Mouse (Mus musculus) kidney, adult 2 months (tissue): ENCODE data around the gene Polr3h. TPM values are rescaled to one million over a fixed set of nuclear protein-coding genes. Genes with fewer than 3 reads are reported as not detected.

Experiments used
- DNase-seq: peaks from one replicate; pipeline ENCODE4 v3.0.0; 2021
- H3K27ac ChIP-seq: fragments of 200-500 bp; 2 replicates; pipeline ENCODE4 v1.5.1; 2012; ENCODE audit warnings: low read depth, low read length, control low read depth, inconsistent platforms; ENCODE audit not compliant: insufficient read depth
- H3K27me3 ChIP-seq: fragments of 200-500 bp; replicated peaks from 2 replicates; pipeline ENCODE4 v1.6.1; 2012; ENCODE audit warnings: mild to moderate bottlenecking, moderate library complexity, low read length, inconsistent platforms; ENCODE audit not compliant: control insufficient read depth, insufficient read depth
- H3K36me3 ChIP-seq: fragments of 200-500 bp; 2 replicates; pipeline ENCODE4 v1.6.1; 2012; ENCODE audit warnings: mild to moderate bottlenecking, moderate library complexity, low read length, inconsistent platforms; ENCODE audit not compliant: control insufficient read depth, insufficient read depth
- H3K4me1 ChIP-seq: fragments of 200-500 bp; 2 replicates; pipeline ENCODE4 v1.6.1; 2011; ENCODE audit warnings: low read length; ENCODE audit not compliant: control insufficient read depth, insufficient read depth
- H3K4me3 ChIP-seq: fragments of 200-500 bp; 2 replicates; pipeline ENCODE4 v1.5.1; 2011; ENCODE audit warnings: mild to moderate bottlenecking, low read depth, low read length, control low read depth; ENCODE audit not compliant: insufficient read depth
- CTCF ChIP-seq: fragments of 200-500 bp; conservative IDR thresholded peaks from 2 replicates; pipeline ENCODE4 v1.5.1; 2011; ENCODE audit warnings: low read depth, mild to moderate bottlenecking, control low read depth, low read length, moderate library complexity, mixed read lengths; ENCODE audit not compliant: insufficient read depth, insufficient read length
- POLR2A ChIP-seq: fragments of 200-500 bp; IDR thresholded peaks from one replicate; pipeline ENCODE4 v1.6.1; 2011; ENCODE audit warnings: low read depth, low read length, control low read depth
- WGBS: fragments of 180-500 bp; shearing (Covaris S2); methylation state at CpG from one replicate; pipeline ENCODE4 v1.1.7; 2018; 5-methylcytosine and 5-hydroxymethylcytosine counted together
- polyA plus RNA-seq: library from polyadenylated mRNA; depleted of rRNA; stranded (reverse); fragments of >200 nt; gene quantifications from 2 replicates; pipeline ENCODE4 v1.2.3, GENCODE M21; 2012; rRNA removed

The Polr3h gene
- polyA plus RNA-seq, 1 experiment, result 20.2 TPM

DNA sequence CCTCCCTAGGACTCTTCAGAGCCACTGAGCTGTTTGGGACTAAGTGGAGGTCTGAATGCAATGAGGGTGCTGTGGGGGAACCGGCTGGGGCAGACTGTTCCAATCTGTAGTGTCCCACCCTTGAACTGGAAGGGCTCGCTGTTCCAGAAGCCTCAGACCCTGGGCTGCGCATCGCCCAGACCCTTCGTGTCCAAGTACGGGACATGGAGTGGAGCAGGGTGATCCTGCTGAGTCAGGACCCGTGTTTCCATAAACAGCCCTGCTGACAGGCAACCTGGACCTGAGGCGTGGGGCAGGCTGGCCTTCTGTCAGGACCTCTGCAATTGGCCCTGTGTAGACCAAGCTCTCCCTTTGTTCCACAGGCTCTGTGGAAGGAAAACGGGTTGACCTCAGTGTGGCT lies 79.3 kb downstream of the Polr3h start:
- WGBS, result 54% methylated on average over 9 of the region's 9 CpGs
- H3K4me1 ChIP-seq, result peaks cover 26% of the 10 kb centered on the region
- peaks cover 14% of the 10 kb centered on the region for H3K36me3 ChIP-seq
- H3K4me3 ChIP-seq, result no peak overlapping the region
- TF ChIP-seq CTCF (no peak), POLR2A (no peak)
- peak overlapping the region; percentile 5; the same call in 1 of the 2 replicates for H3K27ac ChIP-seq
- DNase-seq, result peak; percentile 38
- H3K27me3 ChIP-seq, result no peaks in the 10 kb centered on the region

DNA sequence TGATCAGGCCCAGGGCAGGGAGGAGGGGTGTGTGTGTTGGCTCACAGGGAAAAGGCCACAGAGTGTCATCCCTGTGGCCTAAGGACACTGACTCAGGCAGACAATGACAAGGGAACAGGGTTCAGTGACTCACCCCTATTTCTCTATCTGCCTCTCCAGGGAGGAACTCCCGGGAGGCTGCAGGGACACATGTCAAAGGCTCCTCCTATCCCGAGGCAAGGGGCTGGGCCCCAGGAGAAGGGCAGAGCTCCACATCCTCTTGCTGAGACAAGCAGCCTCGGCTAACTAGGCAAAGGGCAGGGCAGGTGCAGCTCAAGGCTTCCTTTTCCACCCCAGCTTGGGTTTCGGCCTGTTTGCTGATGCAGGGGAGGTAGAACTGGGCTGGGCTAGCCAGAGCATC lies 80.3 kb downstream of the Polr3h start:
- Histone ChIP-seq H3K36me3 (peaks cover 6% of the 10 kb centered on the region), H3K27me3 (no peaks in the 10 kb centered on the region), H3K4me1 (peaks cover 26% of the 10 kb centered on the region), H3K4me3 (no peak overlapping the region), H3K27ac (peak overlapping the region; percentile 87)
- WGBS, result 12% methylated on average over 4 of the region's 4 CpGs
- TF ChIP-seq POLR2A (no peak), CTCF (no peak)
- peak; percentile 91 for DNase-seq

DNA sequence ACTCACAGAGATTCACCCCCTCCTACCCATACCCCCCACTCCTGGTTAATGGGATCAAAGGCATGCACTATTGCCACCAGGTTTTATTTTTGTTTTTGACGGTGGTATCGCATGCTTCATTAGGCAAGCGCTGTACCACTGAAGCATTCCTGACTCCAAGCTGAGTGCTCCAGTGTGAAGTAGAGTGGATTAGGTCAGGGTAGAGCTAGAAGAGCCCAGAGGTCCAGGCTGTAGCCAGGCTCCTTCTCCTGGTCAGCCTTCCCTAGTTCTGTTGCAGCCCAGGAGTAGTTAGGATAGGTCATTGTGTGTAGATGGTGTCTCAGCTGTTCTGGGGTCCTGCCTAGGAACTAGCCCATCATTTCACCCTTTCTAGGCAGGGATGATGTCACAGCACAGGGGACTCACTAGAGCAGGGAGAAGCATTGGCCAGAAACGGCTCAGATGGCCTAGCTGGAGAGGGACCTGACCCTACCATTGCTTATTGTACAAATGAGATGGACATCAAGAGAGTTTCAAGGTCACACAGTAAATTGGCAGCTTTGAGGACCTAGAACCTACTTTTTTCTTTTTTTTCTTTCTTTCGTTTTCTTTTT lies 80.9 kb downstream of the Polr3h start:
- Histone ChIP-seq H3K36me3 (peaks cover 2% of the 10 kb centered on the region), H3K27ac (peak overlapping the region; percentile 87), H3K4me1 (peaks cover 28% of the 10 kb centered on the region), H3K27me3 (no peaks in the 10 kb centered on the region), H3K4me3 (no peak overlapping the region)
- 30% methylated on average over 5 of the region's 5 CpGs for WGBS
- DNase-seq, result peak; percentile 52
- TF ChIP-seq POLR2A, result no peak
- no peak for TF ChIP-seq CTCF

DNA sequence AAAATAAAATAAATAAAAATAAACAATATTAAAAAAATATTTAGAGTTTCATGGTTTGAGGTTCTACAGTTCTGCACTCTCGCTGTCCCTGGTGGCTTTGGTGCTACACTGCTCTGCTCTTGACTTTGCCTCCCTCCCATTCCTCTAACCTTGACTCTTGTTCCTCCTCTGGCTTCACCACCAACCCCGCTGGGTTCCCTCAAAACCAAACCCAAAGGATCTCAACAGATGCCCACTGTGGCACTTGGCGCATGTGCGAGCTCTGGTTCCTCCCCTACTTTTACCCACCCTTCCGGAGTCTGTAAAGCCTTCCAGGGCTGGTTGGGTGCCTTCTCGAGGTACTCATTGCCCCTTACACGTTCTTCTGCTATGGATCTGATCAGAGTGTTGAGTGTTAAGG lies 83.8 kb downstream of the Polr3h start:
- H3K4me3 ChIP-seq, result no peak overlapping the region

DNA sequence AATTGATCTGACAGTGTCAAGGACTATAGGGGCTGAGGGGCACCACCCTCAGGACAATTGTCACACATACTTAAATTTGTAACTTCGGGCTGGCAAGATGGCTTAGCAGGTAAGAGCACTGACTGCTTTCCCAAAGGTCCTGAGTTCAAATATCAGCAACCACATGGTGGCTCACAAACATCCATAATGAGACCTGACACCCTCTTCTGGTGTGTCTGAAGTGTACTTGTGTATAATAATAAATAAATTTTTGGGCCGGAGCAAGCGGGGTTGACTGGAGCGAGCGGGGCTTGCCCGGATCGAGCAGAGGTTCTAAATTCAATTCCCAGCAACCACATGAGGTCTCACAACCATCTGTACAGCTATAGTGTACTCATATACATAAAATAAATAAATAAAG lies 85.7 kb downstream of the Polr3h start:
- Histone ChIP-seq H3K4me3 (no peak overlapping the region), H3K4me1 (peaks cover 40% of the 10 kb centered on the region), H3K36me3 (no peaks in the 10 kb centered on the region), H3K27me3 (no peaks in the 10 kb centered on the region), H3K27ac (peak overlapping the region; percentile 72)
- TF ChIP-seq POLR2A (no peak), CTCF (no peak)
- no peak for DNase-seq
- 86% methylated on average over 7 of the region's 7 CpGs for WGBS

More for the DNA sequence above, 83.8 kb downstream of the Polr3h start:
- Histone ChIP-seq H3K27me3 (no peaks in the 10 kb centered on the region), H3K27ac (no peak overlapping the region), H3K36me3 (no peaks in the 10 kb centered on the region), H3K4me1 (peaks cover 41% of the 10 kb centered on the region)
- WGBS, result 96% methylated on average over 7 of the region's 7 CpGs
- TF ChIP-seq POLR2A (no peak), CTCF (no peak)
- DNase-seq, result no peak

DNA sequence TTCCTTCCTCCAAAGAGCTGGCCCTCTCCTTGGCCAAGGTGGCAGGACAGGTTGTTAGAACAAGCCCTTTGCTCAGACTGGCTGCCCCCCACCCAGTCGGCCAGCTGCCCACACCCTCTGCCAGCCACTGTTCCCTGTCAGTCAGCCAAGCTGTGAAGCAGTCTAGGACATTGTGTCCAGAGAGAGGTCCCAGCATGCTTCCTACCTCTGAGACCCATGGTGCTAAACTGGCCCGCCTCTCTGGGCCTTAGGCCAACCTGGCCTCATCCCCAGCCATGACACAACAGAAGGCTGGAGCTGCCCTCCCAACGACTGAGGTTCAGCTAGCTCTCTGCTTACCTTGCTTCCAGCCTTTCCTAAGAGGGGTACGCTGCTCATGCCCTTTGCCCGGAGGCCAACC lies 86.4 kb downstream of the Polr3h start:
- H3K27ac ChIP-seq, result peak overlapping the region; percentile 94

DNA sequence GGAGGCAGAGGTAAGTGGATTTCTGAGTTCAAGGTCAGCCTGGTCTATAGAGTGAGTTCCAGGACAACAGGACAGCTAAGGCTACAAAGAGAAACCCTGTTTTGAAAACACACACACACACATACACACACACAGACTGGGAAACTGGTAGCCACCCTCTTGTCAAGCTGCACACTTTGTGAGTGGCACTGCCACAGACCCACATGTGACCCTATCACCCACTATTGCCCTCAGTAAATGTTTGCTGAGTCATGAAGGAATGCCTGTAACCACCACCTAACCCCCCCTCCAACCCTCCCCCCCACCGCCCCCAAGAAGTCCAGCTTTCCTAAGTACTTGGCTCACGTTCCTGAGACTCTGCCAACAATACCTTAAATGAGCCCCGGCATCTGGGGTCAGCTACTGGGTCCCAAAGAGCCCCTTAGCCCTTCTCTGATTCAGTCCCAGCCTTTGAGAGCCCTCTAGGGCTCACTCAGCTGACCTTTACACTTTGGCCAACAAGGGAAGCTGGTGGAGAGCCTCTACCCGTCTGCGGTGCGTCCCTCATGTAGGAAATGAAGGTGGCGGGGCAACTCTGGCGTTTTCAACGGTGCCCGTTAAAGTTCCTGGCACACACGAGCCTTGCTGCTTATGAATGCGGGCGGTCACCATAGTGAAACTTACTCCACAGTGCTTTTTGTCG lies 87.3 kb downstream of the Polr3h start:
- 24% methylated on average over 14 of the region's 14 CpGs for WGBS
- DNase-seq, result peak; percentile 71
- TF ChIP-seq POLR2A (no peak), CTCF (no peak)
- no peaks in the 10 kb centered on the region for H3K36me3 ChIP-seq
- peaks cover 52% of the 10 kb centered on the region for H3K4me1 ChIP-seq
- no peak overlapping the region for H3K4me3 ChIP-seq
- H3K27ac ChIP-seq, result peak overlapping the region; percentile 94
- H3K27me3 ChIP-seq, result no peaks in the 10 kb centered on the region

More for the DNA sequence above, 86.4 kb downstream of the Polr3h start:
- Histone ChIP-seq H3K4me1 (peaks cover 43% of the 10 kb centered on the region), H3K36me3 (no peaks in the 10 kb centered on the region), H3K4me3 (no peak overlapping the region), H3K27me3 (no peaks in the 10 kb centered on the region)
- DNase-seq, result peak; percentile 98
- whole genome bisulfite sequencing, result 22% methylated on average over 5 of the region's 5 CpGs
- no peak for TF ChIP-seq POLR2A
- TF ChIP-seq CTCF, result no peak

Other genes with a start within 250 kb of the Polr3h start
- 9.0 and 12.5 TPM in 2 replicates for gene Chadl, start 229.0 kb downstream of the Polr3h start, polyA plus RNA-seq
- gene Zc3h7b, start 181.2 kb downstream of the Polr3h start, polyA plus RNA-seq, result 46.5 and 47.3 TPM in 2 replicates
- gene Rangap1, start 180.7 kb downstream of the Polr3h start, polyA plus RNA-seq, result 24.6 and 25.8 TPM in 2 replicates
- gene Tef, start 123.8 kb downstream of the Polr3h start, polyA plus RNA-seq, result 121 and 131 TPM in 2 replicates
- gene Tob2, start 67.4 kb downstream of the Polr3h start, polyA plus RNA-seq, result 31.6 and 40.3 TPM in 2 replicates
- 33.5 and 47.4 TPM in 2 replicates for gene Phf5a, start 54.3 kb downstream of the Polr3h start, polyA plus RNA-seq
- 890 and 915 TPM in 2 replicates for gene Aco2, start 53.9 kb downstream of the Polr3h start, polyA plus RNA-seq
- 5.6 and 6.0 TPM in 2 replicates for gene Csdc2, start 10.5 kb upstream of the Polr3h start, polyA plus RNA-seq
- 50.7 and 51.4 TPM in 2 replicates for gene Pmm1, start 34.7 kb upstream of the Polr3h start, polyA plus RNA-seq
- 0.08 and 0.15 TPM in 2 replicates for gene 1700029P11Rik, start 54.3 kb upstream of the Polr3h start, polyA plus RNA-seq
- 15.6 and 22.1 TPM in 2 replicates for gene Xrcc6, start 61.6 kb upstream of the Polr3h start, polyA plus RNA-seq
- 29.0 and 29.8 TPM in 2 replicates for gene Desi1, start 107.6 kb upstream of the Polr3h start, polyA plus RNA-seq
- gene Snu13, start 121.4 kb upstream of the Polr3h start, polyA plus RNA-seq, result 48.7 and 58.2 TPM in 2 replicates
- 0.01 and 0.02 TPM in 2 replicates for gene 4930407I10Rik, start 132.9 kb upstream of the Polr3h start, polyA plus RNA-seq
- not detected in 2 replicates for gene Mei1, start 143.8 kb upstream of the Polr3h start, polyA plus RNA-seq
- 6.9 and 7.5 TPM in 2 replicates for gene Ccdc134, start 201.7 kb upstream of the Polr3h start, polyA plus RNA-seq
- gene Srebf2, start 220.9 kb upstream of the Polr3h start, polyA plus RNA-seq, result 102 and 118 TPM in 2 replicates